Mouse (Mus musculus) midbrain, embryonic 14.5 days (tissue): Measurements from ENCODE around the gene Gm27029. TPM values are rescaled to one million over a fixed set of nuclear protein-coding genes. Genes with fewer than 3 reads are reported as not detected.

Source experiments
- ATAC-seq: fragments of 200-750 bp; cut with Nextera tagmentation; 2 replicates; pipeline ENCODE4 v1.8.0; 2017; ENCODE audit warnings: moderate number of reproducible peaks, moderate library complexity; ENCODE audit not compliant: low FRiP score, low TSS enrichment
- DNase-seq: peaks from one replicate; pipeline ENCODE4 v3.0.0-alpha.2; 2015
- H3K27ac ChIP-seq: fragments of 300-500 bp; sonication (generic); replicated peaks from 2 replicates; pipeline ENCODE4 v1.5.1; 2014; ENCODE audit warnings: mild to moderate bottlenecking, low read depth, low read length, moderate library complexity
- H3K27me3 ChIP-seq: fragments of 300-500 bp; sonication (generic); 2 replicates; pipeline ENCODE4 v1.6.1; 2014; ENCODE audit warnings: low read length, control low read depth, mixed read lengths; ENCODE audit not compliant: control insufficient read depth, insufficient read depth
- H3K36me3 ChIP-seq: fragments of 300-500 bp; sonication (generic); 2 replicates; pipeline ENCODE4 v1.6.1; 2014; ENCODE audit warnings: low read length, control low read depth; ENCODE audit not compliant: control insufficient read depth, insufficient read depth
- H3K4me1 ChIP-seq: fragments of 300-500 bp; sonication (generic); 2 replicates; pipeline ENCODE4 v1.6.1; 2014; ENCODE audit warnings: mild to moderate bottlenecking, antibody characterized with exemption, low read length, control low read depth; ENCODE audit not compliant: control insufficient read depth, insufficient read depth
- H3K4me2 ChIP-seq: fragments of 300-500 bp; sonication (generic); 2 replicates; pipeline ENCODE4 v1.6.1; 2014; ENCODE audit warnings: mild to moderate bottlenecking, low read length, moderate library complexity
- H3K4me3 ChIP-seq: fragments of 300-500 bp; sonication (generic); replicated peaks from 2 replicates; pipeline ENCODE4 v1.5.1; 2014; ENCODE audit warnings: low read depth, low read length
- H3K9ac ChIP-seq: fragments of 300-500 bp; sonication (generic); replicated peaks from 2 replicates; pipeline ENCODE4 v1.6.1; 2014; ENCODE audit warnings: mild to moderate bottlenecking, low read length, moderate library complexity
- H3K9me3 ChIP-seq: fragments of 300-500 bp; sonication (generic); 2 replicates; pipeline ENCODE4 v1.6.1; 2016; ENCODE audit warnings: low read length, control low read depth, mixed read lengths; ENCODE audit not compliant: control insufficient read depth
- WGBS: fragments of 180-500 bp; shearing (Covaris S2); extraction: QIAGEN DNeasy Blood & Tissue Kit; methylation state at CpG from one replicate; pipeline ENCODE4 v1.1.7; 2014; 5-methylcytosine and 5-hydroxymethylcytosine counted together
- polyA plus RNA-seq: library from polyadenylated mRNA; unstranded; fragments of >200 nt; fragmentation: Nextera tagmentation; extraction: Ambion mirVana; gene quantifications from 2 replicates; pipeline ENCODE4 v1.2.1, GENCODE M21; 2014

Gm27029 gene
- polyA plus RNA-seq, 1 experiment from 2014 or later, result 7.6 TPM

DNA sequence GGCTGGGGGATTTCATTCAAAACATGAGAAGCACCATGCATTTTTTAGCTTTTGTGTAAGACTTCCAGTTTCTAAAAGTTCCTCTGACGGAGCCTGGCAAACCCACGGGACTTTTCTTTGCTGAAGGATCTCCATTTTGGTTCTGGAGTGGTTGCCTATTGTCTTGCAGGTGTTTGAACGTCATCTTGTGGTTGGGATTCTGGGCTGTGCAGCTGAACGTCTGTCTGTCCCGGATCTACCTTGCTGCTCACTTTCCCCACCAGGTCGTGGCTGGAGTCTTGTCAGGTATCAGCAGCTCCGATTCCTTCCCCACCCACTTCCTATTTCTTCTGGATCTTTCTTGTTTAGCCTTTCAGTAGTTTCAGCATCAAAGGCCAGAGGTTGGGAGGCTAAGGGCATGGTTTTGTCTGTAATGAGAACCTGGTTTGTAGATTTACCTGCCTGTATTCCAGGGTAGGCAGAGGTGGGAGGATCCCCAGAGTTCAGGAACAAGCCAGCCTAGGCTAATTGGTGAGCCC is 50.1 kb downstream of the Gm27029 start:
- Histone ChIP-seq H3K4me2 (no peak overlapping the region), H3K4me3 (no peak overlapping the region), H3K9ac (no peak overlapping the region), H3K9me3 (no peaks in the 10 kb centered on the region), H3K27ac (no peak overlapping the region), H3K4me1 (no peaks in the 10 kb centered on the region), H3K36me3 (no peaks in the 10 kb centered on the region), H3K27me3 (no peaks in the 10 kb centered on the region)
- WGBS, result 75% methylated on average over 7 of the region's 7 CpGs
- DNase-seq (no peak), ATAC-seq (no peak)

DNA sequence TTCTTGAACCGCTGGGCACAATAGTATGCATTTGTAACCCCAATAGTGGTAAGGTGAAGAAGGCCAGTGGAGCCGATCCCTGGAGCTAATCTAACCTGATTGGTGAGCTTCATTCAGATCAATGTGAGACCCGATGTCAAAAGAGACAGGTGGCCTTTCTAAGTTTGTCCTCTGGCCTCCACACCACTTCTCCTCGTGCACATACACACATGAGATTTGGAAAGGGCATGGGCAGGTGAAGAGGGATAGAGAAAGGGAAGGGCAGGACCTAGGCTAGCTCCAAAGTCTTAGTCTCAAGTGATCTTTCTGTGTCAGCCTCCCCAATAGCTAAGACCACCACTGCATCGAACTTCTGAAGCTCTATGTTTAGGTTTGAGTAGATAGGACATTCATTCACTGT is 54.5 kb downstream of the Gm27029 start:
- H3K27ac ChIP-seq, result no peak overlapping the region
- 80% methylated on average over 5 of the region's 5 CpGs for WGBS
- no peaks in the 10 kb centered on the region for H3K27me3 ChIP-seq
- H3K4me1 ChIP-seq, result no peaks in the 10 kb centered on the region
- ATAC-seq, result no peak
- H3K36me3 ChIP-seq, result no peaks in the 10 kb centered on the region
- no peak for DNase-seq
- no peak overlapping the region for H3K4me3 ChIP-seq
- H3K9ac ChIP-seq, result no peak overlapping the region
- no peaks in the 10 kb centered on the region for H3K9me3 ChIP-seq
- H3K4me2 ChIP-seq, result no peak overlapping the region

DNA sequence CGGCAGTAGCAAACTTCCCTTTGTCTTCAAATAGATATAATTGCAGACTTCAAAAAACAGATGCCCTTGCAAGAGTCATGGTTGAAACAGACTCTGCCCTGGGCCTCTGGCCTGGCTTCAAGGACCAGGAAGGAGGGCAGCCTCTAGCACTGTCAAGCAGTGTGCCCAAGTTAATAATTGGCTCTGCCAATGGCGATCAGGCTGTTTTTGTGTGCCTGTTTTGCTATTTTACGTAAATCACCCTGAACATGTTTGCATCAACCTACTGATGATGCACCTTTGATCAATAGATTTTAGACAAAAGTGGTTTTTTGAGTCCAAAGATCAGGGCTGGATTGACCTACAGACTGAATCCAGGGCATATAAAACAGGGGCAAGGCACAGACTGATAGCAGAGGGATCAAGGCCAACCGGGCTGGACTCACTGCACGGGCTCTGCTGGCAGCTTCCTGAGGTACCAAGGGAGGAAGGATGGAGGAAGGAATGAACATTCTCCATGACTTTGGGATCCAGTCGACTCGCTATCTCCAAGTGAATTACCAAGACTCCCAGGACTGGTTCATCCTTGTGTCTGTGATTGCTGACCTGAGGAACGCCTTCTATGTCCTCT is 57.2 kb downstream of the Gm27029 start, which contains the start of gene G6pc:
Gene G6pc, plus strand, starts transcription at position 236 of the 610 bp plus-strand sequence.
- no peak for ATAC-seq
- Histone ChIP-seq H3K4me1 (no peaks in the 10 kb centered on the region), H3K36me3 (no peaks in the 10 kb centered on the region), H3K9ac (no peak within 1 kb of the TSS), H3K27me3 (no peaks in the 10 kb centered on the region), H3K27ac (no peak within 1 kb of the TSS), H3K4me2 (no peak within 1 kb of the TSS), H3K9me3 (no peaks in the 10 kb centered on the region), H3K4me3 (no peak within 1 kb of the TSS)
- no peak for DNase-seq
- 92% methylated on average over 8 of the region's 8 CpGs for WGBS

DNA sequence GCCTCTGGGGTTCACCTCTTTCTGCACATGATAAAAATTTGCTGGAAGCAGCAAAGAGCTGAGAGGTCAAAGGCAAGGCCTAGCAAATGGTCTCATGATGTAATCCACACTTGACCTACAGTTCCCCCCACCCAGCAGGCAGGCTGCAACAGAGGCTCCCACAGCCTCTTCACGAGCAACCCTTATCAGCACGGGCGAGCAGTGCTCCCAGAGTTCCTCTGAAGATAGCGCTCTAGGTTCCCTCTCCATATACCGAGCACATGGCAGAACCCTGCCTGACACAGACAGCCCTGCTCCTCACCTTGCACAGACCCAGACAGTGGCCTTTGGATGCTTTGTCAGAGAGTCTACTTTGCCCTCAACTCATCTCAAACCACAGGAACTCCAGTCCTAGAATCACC is 60.1 kb downstream of the Gm27029 start:
- ATAC-seq (no peak), DNase-seq (no peak)
- Histone ChIP-seq H3K9me3 (no peaks in the 10 kb centered on the region), H3K4me3 (no peak overlapping the region), H3K27ac (no peak overlapping the region), H3K9ac (no peak overlapping the region), H3K4me1 (no peaks in the 10 kb centered on the region), H3K27me3 (no peaks in the 10 kb centered on the region), H3K36me3 (no peaks in the 10 kb centered on the region), H3K4me2 (no peak overlapping the region)
- WGBS, result 84% methylated on average over 5 of the region's 5 CpGs

DNA sequence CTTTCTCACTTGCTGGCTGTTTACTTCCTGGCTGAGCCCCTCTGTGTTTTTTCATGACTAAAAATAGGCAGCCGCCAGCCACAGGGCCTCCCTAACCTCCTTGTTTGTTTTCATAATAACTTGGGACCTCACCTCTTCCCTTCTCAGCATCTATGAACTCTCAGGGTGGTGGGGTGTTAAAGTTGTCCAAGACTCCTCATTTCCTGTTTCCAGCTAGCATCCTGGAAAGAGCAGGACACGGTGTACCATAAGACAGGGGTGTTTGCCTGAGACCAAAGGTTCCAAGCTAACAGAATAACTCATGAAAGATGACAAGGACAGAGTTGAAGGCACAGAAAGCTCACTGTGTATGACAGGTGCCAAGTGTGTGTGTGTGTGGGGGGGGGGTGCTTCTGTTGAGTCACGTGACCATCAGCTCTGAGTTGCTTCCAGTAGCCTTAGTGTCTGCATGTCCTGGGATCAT is 63.9 kb downstream of the Gm27029 start:
- no peak overlapping the region for H3K4me2 ChIP-seq
- ATAC-seq (no peak), DNase-seq (no peak)
- H3K27me3 ChIP-seq, result no peaks in the 10 kb centered on the region
- H3K36me3 ChIP-seq, result no peaks in the 10 kb centered on the region
- no peaks in the 10 kb centered on the region for H3K4me1 ChIP-seq
- no peak overlapping the region for H3K4me3 ChIP-seq
- WGBS, result 75% methylated on average over 3 of the region's 3 CpGs
- H3K9ac ChIP-seq, result no peak overlapping the region
- H3K9me3 ChIP-seq, result no peaks in the 10 kb centered on the region
- H3K27ac ChIP-seq, result no peak overlapping the region

DNA sequence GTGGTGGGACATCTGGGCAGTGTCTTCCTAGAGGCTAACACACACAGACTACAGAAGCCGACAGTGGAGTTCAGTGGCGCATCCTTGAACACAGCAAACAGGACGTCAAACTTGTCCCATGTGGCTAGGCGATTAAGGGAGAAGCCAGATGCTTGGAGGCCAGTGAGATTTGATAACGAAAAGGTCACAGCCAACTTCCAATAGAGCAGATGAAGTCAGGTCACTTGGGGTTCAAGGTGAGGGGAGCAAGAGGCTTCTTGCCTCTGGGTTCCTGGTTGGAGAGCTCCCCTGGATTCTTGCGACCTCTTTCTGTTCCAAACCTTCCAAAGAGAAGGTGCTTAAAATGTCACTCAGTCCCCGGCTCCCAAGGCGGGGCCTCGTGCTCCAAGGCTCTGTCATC is 64.8 kb downstream of the Gm27029 start:
- 77% methylated on average over 9 of the region's 9 CpGs for WGBS
- Histone ChIP-seq H3K9ac (no peak overlapping the region), H3K36me3 (no peaks in the 10 kb centered on the region), H3K27me3 (no peaks in the 10 kb centered on the region), H3K4me3 (no peak overlapping the region), H3K4me2 (no peak overlapping the region), H3K27ac (no peak overlapping the region), H3K9me3 (no peaks in the 10 kb centered on the region), H3K4me1 (no peaks in the 10 kb centered on the region)
- DNase-seq, result no peak
- ATAC-seq, result no peak

DNA sequence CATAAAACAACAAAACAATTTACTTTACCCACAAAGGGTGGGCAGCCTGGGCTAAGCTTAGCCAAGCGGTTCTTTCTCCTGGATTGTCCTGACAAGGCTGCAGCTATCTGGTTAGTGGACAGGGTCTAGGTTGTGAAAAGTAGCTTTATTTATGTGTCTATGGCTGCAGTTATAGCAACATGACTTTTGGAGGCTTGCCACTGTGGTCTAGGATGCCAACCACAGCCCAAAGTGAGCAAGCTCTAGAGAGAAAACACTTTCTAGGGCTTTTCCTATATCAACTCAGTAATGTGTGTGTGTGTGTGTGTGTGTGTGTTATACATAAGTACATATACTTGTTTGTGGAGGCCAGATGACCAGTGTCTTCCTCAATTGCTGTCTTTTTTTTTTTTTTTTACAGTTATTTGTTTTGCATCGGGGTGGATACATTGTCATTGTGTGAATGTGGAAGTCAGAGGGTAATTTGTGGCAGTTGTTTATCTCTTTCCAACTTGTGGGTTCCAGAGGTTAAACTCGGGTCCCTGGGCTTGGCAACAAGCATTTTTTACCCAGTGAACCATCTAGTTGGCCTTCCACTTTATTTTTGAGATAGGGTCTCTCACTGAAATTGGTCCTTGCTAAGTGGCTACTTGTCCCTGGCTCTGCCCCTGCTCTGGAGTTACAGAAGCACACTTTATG is 67.0 kb downstream of the Gm27029 start:
- H3K9me3 ChIP-seq, result no peaks in the 10 kb centered on the region
- ATAC-seq (no peak), DNase-seq (no peak)
- no peak overlapping the region for H3K4me2 ChIP-seq
- no peak overlapping the region for H3K4me3 ChIP-seq
- no peaks in the 10 kb centered on the region for H3K27me3 ChIP-seq
- no peaks in the 10 kb centered on the region for H3K36me3 ChIP-seq
- no peak overlapping the region for H3K9ac ChIP-seq
- no peak overlapping the region for H3K27ac ChIP-seq
- WGBS, result 88% methylated on average over 3 of the region's 3 CpGs
- no peaks in the 10 kb centered on the region for H3K4me1 ChIP-seq
